Mouse (Mus musculus): ENCODE measurements around the gene Tacc3.

Tacc3 gene

DNA sequence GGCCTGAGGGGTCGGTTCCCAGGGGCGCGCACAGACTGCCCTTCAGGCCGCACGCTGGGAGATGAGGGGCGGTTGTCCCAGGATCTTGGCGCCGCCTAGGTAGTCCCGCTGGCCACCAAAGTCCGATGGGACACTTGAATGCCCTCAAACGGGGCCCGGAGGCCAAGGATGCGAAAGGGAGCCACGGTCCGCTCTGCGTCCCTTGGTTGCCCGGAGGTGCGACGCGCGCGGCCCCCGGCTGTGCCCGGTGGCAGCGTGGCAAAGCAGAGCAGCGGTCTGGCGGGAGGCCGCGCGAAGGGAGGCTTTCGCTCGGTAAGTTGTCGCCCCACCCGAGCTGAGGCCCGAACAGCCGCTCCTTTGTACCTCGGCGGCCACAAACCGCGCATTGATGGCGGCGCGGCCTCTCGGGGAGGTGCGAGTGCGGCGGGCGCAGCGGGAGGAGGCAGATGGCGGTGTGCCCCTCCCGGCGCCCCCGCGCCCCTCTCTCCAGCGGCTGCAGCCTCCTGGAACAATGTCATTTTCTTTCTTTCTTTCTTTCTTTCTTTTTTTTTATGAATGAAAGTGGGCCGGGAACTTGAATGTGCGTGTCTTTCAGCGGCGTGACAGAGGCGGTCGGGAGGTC, 65.2 kb downstream of the Tacc3 start:
- DNase-seq: no peak

DNA sequence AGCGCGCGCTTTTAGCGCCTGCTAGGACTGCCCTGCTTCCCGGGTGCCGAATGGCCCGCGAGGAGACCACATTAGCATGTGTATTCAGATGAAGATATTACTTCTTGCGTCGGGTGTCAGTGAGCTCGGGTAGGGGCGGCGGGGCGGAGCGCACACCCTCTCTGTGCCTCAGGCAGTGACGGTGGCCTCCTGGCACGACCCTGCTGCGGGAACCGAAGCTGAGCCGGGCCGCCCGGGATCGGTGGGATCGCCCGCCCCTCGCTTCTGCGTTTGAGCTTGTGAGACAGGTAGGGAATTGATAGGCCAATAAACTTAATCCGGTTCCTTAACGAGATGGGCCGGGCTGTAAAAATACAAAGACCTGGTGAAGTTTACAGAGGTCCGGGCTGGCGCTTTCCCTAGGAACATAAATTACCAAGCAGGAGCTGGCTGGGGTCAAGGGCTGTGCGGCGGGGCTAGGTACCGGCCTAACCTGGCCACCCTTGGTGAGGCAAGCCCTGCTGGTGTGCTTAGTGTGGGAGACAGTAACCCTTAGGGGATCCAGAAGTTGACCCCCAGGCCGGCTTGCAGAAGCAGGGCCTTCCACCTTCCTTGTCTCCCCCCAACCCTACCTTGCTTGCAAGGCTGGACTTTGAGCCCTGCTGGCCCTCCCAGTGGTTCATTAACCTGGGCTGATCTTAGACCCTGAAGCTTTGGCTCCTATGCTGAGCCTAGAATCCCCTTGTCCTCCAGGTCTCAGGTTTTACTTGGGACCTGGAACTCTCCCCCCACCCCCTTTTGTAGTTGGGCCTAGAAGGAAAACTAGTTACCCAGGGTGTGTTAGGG, 65.9 kb downstream of the Tacc3 start:
- DNase-seq: no peak

DNA sequence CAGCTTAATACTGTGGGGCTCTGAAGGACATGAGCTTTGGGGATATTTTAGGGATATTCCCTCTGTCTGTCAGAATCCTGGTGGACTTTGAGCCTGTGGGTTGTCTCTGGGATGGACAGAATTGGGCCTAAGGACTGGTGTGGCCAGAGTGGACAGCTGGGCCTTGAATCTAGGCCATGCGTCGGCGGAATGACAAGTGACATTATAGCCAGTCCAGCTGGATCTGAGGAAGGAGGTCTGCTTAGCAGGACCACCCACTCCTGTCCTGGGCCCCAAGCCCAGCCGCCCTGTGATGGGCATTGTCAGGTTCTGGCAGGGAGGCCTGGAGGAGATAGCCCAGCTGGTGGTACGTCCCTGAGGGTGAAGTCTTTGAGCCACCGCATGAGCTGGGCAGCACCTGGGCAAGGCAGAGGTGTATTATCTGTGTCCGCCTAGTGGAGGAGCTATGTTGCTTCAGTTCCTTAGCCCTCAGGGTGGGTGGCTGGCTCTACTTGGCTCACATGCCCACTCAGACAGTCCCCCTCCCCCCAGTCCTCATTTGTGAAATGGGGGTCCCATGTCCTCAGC, 68.2 kb downstream of the Tacc3 start:
- no peak for DNase-seq

DNA sequence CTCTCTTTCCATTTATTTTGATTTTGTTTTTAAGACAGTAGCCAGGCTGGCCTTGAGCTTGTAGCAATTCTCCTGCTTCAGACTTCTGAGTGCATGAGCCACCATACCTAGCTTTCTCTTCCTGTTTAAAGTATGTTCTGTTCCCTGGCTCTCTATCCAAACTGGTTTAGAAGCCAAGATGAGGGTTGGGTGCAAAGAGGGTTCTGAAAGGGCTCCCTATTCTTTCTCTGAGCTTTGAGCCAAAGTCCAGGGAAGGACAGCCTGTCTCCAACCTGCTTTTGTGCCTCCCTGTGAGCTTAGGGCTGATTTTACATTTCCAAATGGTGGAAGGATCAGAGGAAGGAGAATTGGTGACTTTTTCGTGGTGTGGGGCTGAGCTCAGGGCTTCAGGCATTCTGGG, 69.0 kb downstream of the Tacc3 start:
- no peak for DNase-seq

All from thymus, postnatal 14 days (tissue).